Mouse (Mus musculus) C2C12 (cell line): ENCODE results near the gene Arl13b.

ENCODE experiments used
- CTCF ChIP-seq: IDR thresholded peaks from one replicate; pipeline ENCODE4 v1.5.1; 2011; ENCODE audit not compliant: control insufficient read depth, insufficient read depth, insufficient read length
- FOSL1 ChIP-seq: IDR thresholded peaks from one replicate; pipeline ENCODE4 v1.8.0; 2011; ENCODE audit warnings: mild to moderate bottlenecking, low read length; ENCODE audit not compliant: poor library complexity, insufficient read depth, severe bottlenecking
- MAX ChIP-seq: IDR thresholded peaks from one replicate; pipeline ENCODE4 v1.6.1; 2011; ENCODE audit warnings: mild to moderate bottlenecking, control low read depth
- MYOG ChIP-seq: IDR thresholded peaks from one replicate; pipeline ENCODE4 v1.6.1; 2011; ENCODE audit not compliant: control insufficient read depth, insufficient read length; ENCODE audit errors: extremely low read depth

GRCm38 (mm10) chr16:62778282-62778681 lies 68.6 kb downstream of the Arl13b start:
- TF ChIP-seq CTCF = no peak
- TF ChIP-seq FOSL1 = no peak
- no peak for TF ChIP-seq MYOG
- no peak for TF ChIP-seq MAX
